ENCODE assay signal across 8 mouse cellular contexts in the genomic region with DNA sequence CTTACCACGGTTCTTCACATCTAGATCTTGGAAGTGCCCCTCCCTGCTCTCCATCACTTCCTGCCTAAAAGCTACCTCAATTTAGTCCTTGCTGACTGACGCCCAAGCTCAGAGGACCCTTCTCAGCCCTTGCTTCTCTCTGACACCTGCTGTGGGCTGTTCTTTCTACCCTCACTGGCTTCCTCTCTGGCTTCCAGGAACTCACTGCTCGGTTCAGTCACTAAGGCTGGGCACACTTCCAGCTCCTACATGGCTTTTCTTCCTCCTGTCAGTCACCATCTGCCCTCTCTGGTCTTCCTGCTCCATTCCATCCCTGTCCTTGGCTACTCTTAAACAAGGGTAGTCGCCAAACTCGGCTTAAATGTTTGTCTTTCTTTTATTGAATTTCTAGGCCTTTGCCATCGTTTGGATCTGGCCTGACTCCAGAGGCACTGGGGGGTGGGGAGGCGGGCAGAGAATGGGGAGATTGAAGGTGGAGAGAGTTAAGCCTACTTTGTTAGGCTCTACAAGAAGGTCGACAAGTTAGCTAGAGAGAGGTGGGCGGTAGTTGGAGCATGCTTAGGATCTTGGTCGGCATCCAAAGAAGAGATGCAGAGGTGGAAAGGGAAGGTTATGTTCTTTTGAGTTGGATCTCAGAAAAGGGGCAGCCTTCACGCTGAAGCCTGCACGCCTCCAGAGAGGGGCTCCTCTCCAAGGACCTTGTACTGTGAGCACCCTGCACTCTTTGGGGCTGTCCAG. TPM values are rescaled to one million over a fixed set of nuclear protein-coding genes. Genes with fewer than 3 reads are reported as not detected.
DNase-seq lines count a peak whose midpoint lies in the region; ATAC-seq lines count a peak whose summit lies in the region.

No protein-coding gene starts in this region.

- H3K4me3 ChIP-seq in forebrain, embryonic 11.5 days (ENCODE audit: low read depth, low read length) = no peak overlapping the region

- H3K4me2 ChIP-seq in forebrain, embryonic 11.5 days (ENCODE audit: low read depth, low read length, severe bottlenecking) = no peak overlapping the region

- no peaks in the 10 kb centered on the region for H3K9me3 ChIP-seq in forebrain, embryonic 11.5 days (ENCODE audit: control insufficient read depth, low read length)

- H3K27me3 ChIP-seq in forebrain, embryonic 11.5 days (ENCODE audit: control insufficient read depth, insufficient read depth, low read length) = no peaks in the 10 kb centered on the region

- H3K9ac ChIP-seq in forebrain, embryonic 11.5 days (ENCODE audit: low read length) = no peak overlapping the region

- 82% methylated on average over 12 of the region's 12 CpGs for WGBS in forebrain, embryonic 11.5 days

- H3K36me3 ChIP-seq in forebrain, embryonic 11.5 days (ENCODE audit: control insufficient read depth, insufficient read depth, low read length) = no peaks in the 10 kb centered on the region

- H3K4me1 ChIP-seq in forebrain, embryonic 11.5 days (replicated peaks; ENCODE audit: control insufficient read depth, insufficient read depth, low read length) = no peaks in the 10 kb centered on the region

- no peak overlapping the region for H3K27ac ChIP-seq in forebrain, embryonic 11.5 days (ENCODE audit: low read depth, low read length)

- ATAC-seq in forebrain, embryonic 11.5 days (replicated peaks; ENCODE audit: low FRiP score) = no peak

- intact Hi-C loops in heart, postnatal 14 days (cut with DNase I) = no loop called here

- peak; percentile 93 for DNase-seq in heart, adult 11 months
- no peak for DNase-seq in heart, adult 8-10 months (ENCODE audit: low spot score)
- DNase-seq in testis, postnatal 10 days (ENCODE audit: low spot score) = peak; percentile 56
- no peak for DNase-seq in testis, postnatal 14 days (ENCODE audit: low spot score)
- DNase-seq in heart, postnatal 14 days = peak; percentile 19 to 27
- peak; percentile 61 for DNase-seq in lung, postnatal 36 days
- DNase-seq in c-Kit-positive CD71-positive TER-119-positive erythroid progenitor cells, embryonic 14.5 days (ENCODE audit: low spot score) = no peak
- no peak for DNase-seq in forebrain, embryonic 11.5 days (ENCODE audit: low spot score)

RNA-seq across cellular contexts. Expression of a gene that starts 31.5 kb away (rescaled TPM):
- total RNA-seq in heart, adult 8-10 months (2022) = 100 to 1,000 TPM; 110 to 120 (median 111) TPM
- 10 to 100 TPM; 68.4 to 73.1 TPM for total RNA-seq in heart, postnatal 14 days (2021)
- polyA plus RNA-seq in forebrain, embryonic 11.5 days (2014; fragmentation: Nextera tagmentation; extraction: Ambion mirVana) = 50.8 and 64.5 TPM in 2 replicates

Comparison
In these comparisons a context has a peak if more than half of its experiments do, and no peak if none do; other contexts are left out.
1. DNase-seq: peak in heart, adult 11 months (single experiment), testis, postnatal 10 days (single experiment), heart, postnatal 14 days (2 of 2) and lung, postnatal 36 days (single experiment); none in heart, adult 8-10 months (single experiment), testis, postnatal 14 days (single experiment), c-Kit-positive CD71-positive TER-119-positive erythroid progenitor cells, embryonic 14.5 days (single experiment) and forebrain, embryonic 11.5 days (single experiment).